Comparison of ENCODE assay signal across 27 mouse cellular contexts in genomic region chr19:3182625-3183024, GRCm38 (mm10).
"Had no signal": no experiment of that assay in that cellular context is flagged by ENCODE, and none has a peak within 500 bp of the region (broad histone marks: within the 10 kb centered on the region; RNA-seq: fewer than 3 reads in every experiment).

No protein-coding gene starts in this region.

- DNase-seq: cerebellum, adult 8-10 months; cerebellum, adult 9-10 months; cerebellum, adult 9-11 months; cerebellum, postnatal 10 days; cerebellum, postnatal 14 days; cerebellum, postnatal 25 days; cerebellum, postnatal 36 days; embryo, embryonic 11 days; forebrain, postnatal 0 days; gastrocnemius, adult 2 months; gastrocnemius, postnatal 10 days; gastrocnemius, postnatal 14 days; gastrocnemius, postnatal 25 days; gastrocnemius, postnatal 36 days; heart, adult 18-20 months; heart, adult 2 months had no signal

- H3K4me2 ChIP-seq: embryonic facial prominence, embryonic 12.5 days; embryonic facial prominence, embryonic 13.5 days; embryonic facial prominence, embryonic 15.5 days; forebrain, embryonic 12.5 days; forebrain, embryonic 13.5 days; forebrain, embryonic 15.5 days had no signal

- H3K4me1 ChIP-seq: embryonic facial prominence, embryonic 10.5 days; embryonic facial prominence, embryonic 12.5 days; embryonic facial prominence, embryonic 13.5 days; embryonic facial prominence, embryonic 15.5 days; forebrain, embryonic 10.5 days; forebrain, embryonic 12.5 days; forebrain, embryonic 13.5 days; forebrain, embryonic 15.5 days had no signal

- H3K9me3 ChIP-seq: embryonic facial prominence, embryonic 12.5 days; embryonic facial prominence, embryonic 13.5 days; embryonic facial prominence, embryonic 15.5 days; forebrain, embryonic 12.5 days; forebrain, embryonic 13.5 days; forebrain, embryonic 15.5 days had no signal

- H3K36me3 ChIP-seq: embryonic facial prominence, embryonic 10.5 days; embryonic facial prominence, embryonic 12.5 days; embryonic facial prominence, embryonic 13.5 days; embryonic facial prominence, embryonic 15.5 days; forebrain, embryonic 10.5 days; forebrain, embryonic 12.5 days; forebrain, embryonic 15.5 days had no signal

- H3K9ac ChIP-seq: embryonic facial prominence, embryonic 12.5 days; embryonic facial prominence, embryonic 13.5 days; embryonic facial prominence, embryonic 15.5 days; forebrain, embryonic 12.5 days; forebrain, embryonic 13.5 days; forebrain, embryonic 15.5 days; forebrain, postnatal 0 days had no signal

- H3K4me3 ChIP-seq: embryonic facial prominence, embryonic 10.5 days; embryonic facial prominence, embryonic 12.5 days; embryonic facial prominence, embryonic 13.5 days; embryonic facial prominence, embryonic 15.5 days; erythroblast, embryonic 14.5 days; forebrain, embryonic 10.5 days; forebrain, embryonic 12.5 days; forebrain, embryonic 13.5 days; forebrain, embryonic 15.5 days; gastrocnemius, adult 2 months; heart, adult 2 months had no signal

- H3K27me3 ChIP-seq: embryonic facial prominence, embryonic 12.5 days; embryonic facial prominence, embryonic 13.5 days; embryonic facial prominence, embryonic 15.5 days; forebrain, embryonic 12.5 days; forebrain, embryonic 13.5 days; forebrain, embryonic 15.5 days had no signal

- ATAC-seq: forebrain, embryonic 13.5 days; forebrain, embryonic 14.5 days; forebrain, embryonic 15.5 days; forebrain, embryonic 16.5 days; forebrain, postnatal 0 days had no signal

- H3K27ac ChIP-seq: embryonic facial prominence, embryonic 10.5 days; embryonic facial prominence, embryonic 12.5 days; embryonic facial prominence, embryonic 13.5 days; embryonic facial prominence, embryonic 15.5 days; forebrain, embryonic 10.5 days; forebrain, embryonic 12.5 days; forebrain, embryonic 13.5 days; forebrain, embryonic 15.5 days; gastrocnemius, adult 2 months; heart, adult 2 months had no signal
